In the genomic region with DNA sequence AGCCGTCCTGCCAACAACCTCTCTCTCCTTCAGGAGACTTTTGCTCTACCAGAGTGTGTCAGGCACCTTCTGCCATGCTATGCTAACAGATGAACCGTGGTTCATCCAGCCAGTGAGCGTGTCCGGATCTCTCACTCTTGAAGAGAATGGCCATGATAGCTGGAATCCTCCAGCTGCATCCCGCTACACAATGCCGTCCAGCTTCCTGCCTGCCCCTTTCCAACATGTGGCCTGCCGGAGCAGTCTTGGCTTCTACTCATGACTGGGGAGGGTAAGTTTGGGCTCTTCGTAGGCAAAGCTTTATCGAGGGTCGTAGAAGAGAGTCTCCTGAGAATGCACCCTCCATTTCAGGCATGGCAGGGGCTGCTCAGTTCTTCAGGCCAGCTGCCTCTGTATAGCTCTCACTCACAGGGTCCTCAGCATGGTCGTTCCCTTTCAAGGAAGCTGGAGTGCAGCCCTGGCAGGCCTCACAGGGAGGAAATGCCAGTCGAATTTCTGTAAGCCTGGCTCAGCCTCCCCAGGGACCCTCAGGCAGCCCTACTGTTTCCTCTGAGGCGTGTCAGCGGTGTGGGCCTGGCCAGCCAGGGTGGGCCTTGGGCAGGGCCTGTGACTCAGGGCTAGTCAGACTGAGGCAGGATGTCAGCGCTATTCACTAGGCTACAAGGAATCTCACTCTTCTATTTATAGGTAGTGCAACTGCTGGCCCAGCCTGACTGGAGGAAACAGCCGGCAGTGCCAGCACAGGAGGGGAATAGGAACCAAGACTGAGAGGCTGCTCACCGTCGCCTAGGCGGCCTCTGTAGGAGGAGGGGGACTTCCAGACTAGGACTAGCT, we compare ENCODE assay signal across 7 mouse cellular contexts.
A peak's percentile ranks its signal among the peaks of the same experiment; 100 is the strongest.
DNase-seq lines count a peak whose midpoint lies in the region; ATAC-seq and TF ChIP-seq lines count a peak whose summit lies in the region.

No protein-coding gene starts in this region.

- DNase-seq in NIH3T3 (ENCODE audit: low read depth): peak; percentile 96
- DNase-seq in brain, embryonic 14.5 days (ENCODE audit: low read depth): peak; percentile 62
- DNase-seq in intestine, embryonic 14.5 days (ENCODE audit: low spot score): no peak
- DNase-seq in liver, embryonic 13.5 days: no peak
- DNase-seq in thymus, adult 18-20 months: no peak

- H3K9me3 ChIP-seq in intestine, embryonic 14.5 days (ENCODE audit: control insufficient read depth, low read length): no peaks in the 10 kb centered on the region
- no peaks in the 10 kb centered on the region for H3K9me3 ChIP-seq in liver, embryonic 13.5 days (replicated peaks)
- no peaks in the 10 kb centered on the region for H3K9me3 ChIP-seq in stomach, embryonic 15.5 days

- H3K4me3 ChIP-seq in intestine, embryonic 14.5 days (ENCODE audit: low read depth, low read length): no peak overlapping the region
- no peak overlapping the region for H3K4me3 ChIP-seq in liver, embryonic 13.5 days (replicated peaks)
- no peak overlapping the region for H3K4me3 ChIP-seq in stomach, embryonic 15.5 days (replicated peaks)

- H3K4me2 ChIP-seq in intestine, embryonic 14.5 days (ENCODE audit: low read length): no peak overlapping the region
- H3K4me2 ChIP-seq in liver, embryonic 13.5 days: no peak overlapping the region
- no peak overlapping the region for H3K4me2 ChIP-seq in stomach, embryonic 15.5 days

- H3K27ac ChIP-seq in intestine, embryonic 14.5 days (ENCODE audit: low read depth): peak overlapping the region; percentile 55
- 0 out of 2 replicates have a peak overlapping the region, but pooled peaks have one; percentile 32 for H3K27ac ChIP-seq in liver, embryonic 13.5 days
- peak overlapping the region; percentile 74 for H3K27ac ChIP-seq in stomach, embryonic 15.5 days

- no peak overlapping the region for H3K9ac ChIP-seq in intestine, embryonic 14.5 days (ENCODE audit: low read length)
- H3K9ac ChIP-seq in liver, embryonic 13.5 days: no peak overlapping the region
- no peak overlapping the region for H3K9ac ChIP-seq in stomach, embryonic 15.5 days

- H3K4me1 ChIP-seq in intestine, embryonic 14.5 days (replicated peaks; ENCODE audit: control insufficient read depth, insufficient read depth, low read length): peaks cover 30% of the 10 kb centered on the region
- peaks cover 37% of the 10 kb centered on the region for H3K4me1 ChIP-seq in liver, embryonic 13.5 days (replicated peaks)
- H3K4me1 ChIP-seq in stomach, embryonic 15.5 days: 0 out of 2 replicates have a peak, but pooled peaks cover 13% of the 10 kb centered on the region

- ATAC-seq in granulocyte monocyte progenitor cell, adult 5-6 weeks (replicated peaks; ENCODE audit: poor library complexity, severe bottlenecking): peak; percentile 58
- ATAC-seq in intestine, embryonic 14.5 days (replicated peaks; ENCODE audit: low FRiP score, low TSS enrichment, low read depth): peak; percentile 57
- peak; percentile 46; the same call in 1 of the 2 replicates for ATAC-seq in liver, embryonic 13.5 days (ENCODE audit: low read depth)
- peak; percentile 71 for ATAC-seq in stomach, embryonic 15.5 days (ENCODE audit: insufficient read depth, low FRiP score, low read depth)

- WGBS in intestine, embryonic 14.5 days: 60% methylated on average over 19 of the region's 19 CpGs
- WGBS in liver, embryonic 13.5 days (ENCODE audit: insufficient replicate concordance): 55% methylated on average over 19 of the region's 19 CpGs
- WGBS in stomach, embryonic 15.5 days: 56% methylated on average over 19 of the region's 19 CpGs

- no peaks in the 10 kb centered on the region for H3K27me3 ChIP-seq in intestine, embryonic 14.5 days (replicated peaks; ENCODE audit: control insufficient read depth, insufficient read depth, low read length)
- H3K27me3 ChIP-seq in liver, embryonic 13.5 days: no peaks in the 10 kb centered on the region
- no peaks in the 10 kb centered on the region for H3K27me3 ChIP-seq in stomach, embryonic 15.5 days (replicated peaks)

- no peak for TF ChIP-seq POLR2A in brain, embryonic 14.5 days (IDR thresholded peaks at IDR 0.05; ENCODE audit: borderline replicate concordance, extremely low read depth, insufficient read depth, insufficient read length, poor library complexity, severe bottlenecking)

- no peak for TF ChIP-seq CTCF in brain, embryonic 14.5 days (IDR thresholded peaks at IDR 0.05; ENCODE audit: borderline replicate concordance, extremely low read depth, insufficient read depth, insufficient read length)

- H3K36me3 ChIP-seq in intestine, embryonic 14.5 days (ENCODE audit: control insufficient read depth, insufficient read depth, low read length): no peaks in the 10 kb centered on the region
- no peaks in the 10 kb centered on the region for H3K36me3 ChIP-seq in liver, embryonic 13.5 days
- H3K36me3 ChIP-seq in stomach, embryonic 15.5 days: 0 out of 2 replicates have a peak, but pooled peaks cover 4% of the 10 kb centered on the region

Comparison
In these comparisons a context has a peak if more than half of its experiments do, and no peak if none do; other contexts are left out.
1. DNase-seq: peak in NIH3T3 (single experiment) and brain, embryonic 14.5 days (single experiment); none in intestine, embryonic 14.5 days (single experiment), liver, embryonic 13.5 days (single experiment) and thymus, adult 18-20 months (0 of 2).
2. Peak in every context shown above with its lines, with median percentiles within 50 percentile points of each other: ATAC-seq and H3K27ac ChIP-seq.